Mouse (Mus musculus): ENCODE data around the gene Aim2.

GRCm38 (mm10) chr1:173321593-173322248 is 29.0 kb upstream of the Aim2 start:
- TF ChIP-seq CTCF (IDR thresholded peaks at IDR 0.05; ENCODE audit: low read depth) (no peak), EP300 (IDR thresholded peaks at IDR 0.05; ENCODE audit: low read depth) (no peak)

Data from liver, postnatal 0 days (tissue).